In genomic region chr2:160981791-160982190, GRCm38 (mm10) we compare ENCODE assay signal across 23 mouse cellular contexts.
"Had no signal": no experiment of that assay in that cellular context is flagged by ENCODE, and none has a peak within 500 bp of the region (broad histone marks: within the 10 kb centered on the region; RNA-seq: fewer than 3 reads in every experiment).

No protein-coding gene starts in this region.

- DNase-seq: gastrocnemius, postnatal 14 days; heart, postnatal 14 days; kidney, adult 11 months; kidney, adult 2 months; kidney, adult 9 months; kidney, postnatal 14 days; kidney, postnatal 36 days; layer of hippocampus, adult 9-11 months; layer of hippocampus, postnatal 36 days; left cerebral cortex, postnatal 4 days had no signal

- H3K4me1 ChIP-seq: heart, embryonic 10.5 days; hindbrain, embryonic 13.5 days; hindbrain, embryonic 15.5 days; kidney, embryonic 15.5 days; limb, embryonic 13.5 days; limb, embryonic 15.5 days; liver, embryonic 12.5 days had no signal

- H3K4me2 ChIP-seq: heart, embryonic 12.5 days; hindbrain, embryonic 13.5 days; hindbrain, embryonic 15.5 days; kidney, embryonic 15.5 days; limb, embryonic 13.5 days; limb, embryonic 15.5 days; liver, embryonic 12.5 days had no signal

- ATAC-seq: forebrain, embryonic 16.5 days; hindbrain, postnatal 0 days; intestine, embryonic 16.5 days; liver, embryonic 12.5 days had no signal

- H3K4me3 ChIP-seq: heart, embryonic 10.5 days; heart, embryonic 12.5 days; hindbrain, embryonic 13.5 days; hindbrain, embryonic 15.5 days; kidney, embryonic 15.5 days; limb, embryonic 13.5 days; limb, embryonic 15.5 days; liver, embryonic 12.5 days had no signal

- H3K9ac ChIP-seq: heart, embryonic 12.5 days; hindbrain, embryonic 13.5 days; hindbrain, embryonic 15.5 days; kidney, embryonic 15.5 days; limb, embryonic 13.5 days; limb, embryonic 15.5 days; liver, embryonic 12.5 days; liver, embryonic 14.5 days had no signal

- H3K9me3 ChIP-seq: heart, embryonic 10.5 days; heart, embryonic 12.5 days; hindbrain, embryonic 13.5 days; hindbrain, embryonic 15.5 days; kidney, embryonic 15.5 days; limb, embryonic 13.5 days; limb, embryonic 15.5 days; liver, embryonic 12.5 days had no signal

- H3K27ac ChIP-seq: heart, embryonic 10.5 days; hindbrain, embryonic 13.5 days; hindbrain, embryonic 15.5 days; hindbrain, postnatal 0 days; kidney, embryonic 15.5 days; kidney, postnatal 0 days; limb, embryonic 13.5 days; limb, embryonic 15.5 days; liver, embryonic 12.5 days; liver, embryonic 14.5 days had no signal

- H3K27me3 ChIP-seq: heart, embryonic 12.5 days; hindbrain, embryonic 13.5 days; hindbrain, embryonic 15.5 days; kidney, embryonic 15.5 days; limb, embryonic 13.5 days; limb, embryonic 15.5 days; liver, embryonic 12.5 days had no signal
